Comparison of ENCODE assay signal across 17 mouse cellular contexts in the genomic region with DNA sequence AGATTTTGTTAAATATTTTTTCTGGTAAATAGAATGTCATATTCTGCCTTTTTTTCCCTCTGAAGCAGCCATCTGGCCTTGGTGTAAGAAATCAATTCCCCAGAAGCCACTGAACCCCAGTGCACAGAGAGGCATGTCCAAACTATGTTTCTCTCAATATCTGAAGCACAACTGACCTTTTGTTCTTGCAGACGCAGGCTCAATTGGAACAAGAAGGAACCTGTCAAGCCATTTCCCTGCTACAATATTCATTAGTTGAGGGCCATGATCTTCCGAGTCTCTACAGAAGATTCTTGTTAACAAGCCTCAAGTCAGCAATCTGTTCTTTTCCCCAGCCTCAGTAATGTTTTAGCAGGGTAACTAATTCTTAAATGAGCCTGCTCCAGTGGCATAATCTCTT.
DNase-seq lines count a peak whose midpoint lies in the region; ATAC-seq lines count a peak whose summit lies in the region.
"Had no signal": no experiment of that assay in that cellular context is flagged by ENCODE, and none has a peak within 500 bp of the region (broad histone marks: within the 10 kb centered on the region; RNA-seq: fewer than 3 reads in every experiment).

No protein-coding gene starts in this region.

- H3K9ac ChIP-seq in midbrain, embryonic 12.5 days (replicated peaks): no peak overlapping the region
- no peak overlapping the region for H3K9ac ChIP-seq in midbrain, embryonic 15.5 days
- H3K9ac ChIP-seq in embryonic facial prominence, embryonic 11.5 days (replicated peaks; ENCODE audit: low read length): no peak overlapping the region
- H3K9ac ChIP-seq: limb, embryonic 12.5 days; neural tube, embryonic 15.5 days had no signal

- intact Hi-C loops in heart, postnatal 36 days (cut with DNase I): no loop called here

- no peaks in the 10 kb centered on the region for H3K27me3 ChIP-seq in midbrain, embryonic 12.5 days
- no peaks in the 10 kb centered on the region for H3K27me3 ChIP-seq in midbrain, embryonic 15.5 days (replicated peaks)
- H3K27me3 ChIP-seq in embryonic facial prominence, embryonic 11.5 days (ENCODE audit: control insufficient read depth, insufficient read depth, low read length): no peaks in the 10 kb centered on the region
- H3K27me3 ChIP-seq: limb, embryonic 12.5 days; neural tube, embryonic 15.5 days had no signal

- H3K27ac ChIP-seq in midbrain, embryonic 12.5 days (replicated peaks): peak overlapping the region; percentile 35; the same call in 1 of the 2 replicates
- no peak overlapping the region for H3K27ac ChIP-seq in midbrain, embryonic 15.5 days
- no peak overlapping the region for H3K27ac ChIP-seq in embryonic facial prominence, embryonic 11.5 days (replicated peaks; ENCODE audit: low read depth, low read length)
- H3K27ac ChIP-seq: left cerebral cortex, adult 2 months; limb, embryonic 12.5 days; neural tube, embryonic 15.5 days had no signal

- DNase-seq in embryonic facial prominence, embryonic 11.5 days (ENCODE audit: low spot score): peak; percentile 50
- peak; percentile 18 for DNase-seq in forelimb bud, embryonic 11.5 days (ENCODE audit: low read depth, low spot score)
- DNase-seq in retina, embryonic 14.5 days (ENCODE audit: low spot score): peak; percentile 62
- DNase-seq in heart, postnatal 36 days: no peak
- DNase-seq: adrenal gland, postnatal 25 days; cerebellum, postnatal 14 days; heart, adult 18-20 months; lung, postnatal 36 days; thymus, adult 2 months had no signal

- H3K36me3 ChIP-seq in midbrain, embryonic 12.5 days: no peaks in the 10 kb centered on the region
- H3K36me3 ChIP-seq in midbrain, embryonic 15.5 days (replicated peaks): no peaks in the 10 kb centered on the region
- no peaks in the 10 kb centered on the region for H3K36me3 ChIP-seq in embryonic facial prominence, embryonic 11.5 days (replicated peaks; ENCODE audit: control insufficient read depth, insufficient read depth, low read depth, low read length)
- H3K36me3 ChIP-seq: G1E; limb, embryonic 12.5 days; neural tube, embryonic 15.5 days had no signal

- ATAC-seq in midbrain, embryonic 12.5 days (ENCODE audit: low FRiP score, low read depth): peak; percentile 81
- no peak; the same call in 1 of the 2 replicates for ATAC-seq in midbrain, embryonic 15.5 days (replicated peaks)
- no peak for ATAC-seq in embryonic facial prominence, embryonic 11.5 days (replicated peaks; ENCODE audit: insufficient number of reproducible peaks, low FRiP score, low TSS enrichment, low read depth)
- ATAC-seq in granulocyte monocyte progenitor cell, adult 5-6 weeks (replicated peaks; ENCODE audit: poor library complexity, severe bottlenecking): no peak
- ATAC-seq: inflammation-experienced regulatory T-cells, adult 6 months had no signal

- WGBS in midbrain, embryonic 12.5 days: 20% methylated on average over 2 of the region's 2 CpGs
- WGBS in midbrain, embryonic 15.5 days: 12% methylated on average over 2 of the region's 2 CpGs
- 18% methylated on average over 2 of the region's 2 CpGs for WGBS in embryonic facial prominence, embryonic 11.5 days

- no peaks in the 10 kb centered on the region for H3K4me1 ChIP-seq in midbrain, embryonic 12.5 days
- H3K4me1 ChIP-seq in midbrain, embryonic 15.5 days: no peaks in the 10 kb centered on the region
- no peaks in the 10 kb centered on the region for H3K4me1 ChIP-seq in embryonic facial prominence, embryonic 11.5 days (ENCODE audit: control insufficient read depth, insufficient read depth, low read length)
- H3K4me1 ChIP-seq: limb, embryonic 12.5 days had no signal

- no peaks in the 10 kb centered on the region for H3K9me3 ChIP-seq in midbrain, embryonic 12.5 days
- H3K9me3 ChIP-seq in midbrain, embryonic 15.5 days: no peaks in the 10 kb centered on the region
- H3K9me3 ChIP-seq in embryonic facial prominence, embryonic 11.5 days (replicated peaks; ENCODE audit: control insufficient read depth, low read length): no peaks in the 10 kb centered on the region
- H3K9me3 ChIP-seq: G1E; limb, embryonic 12.5 days; neural tube, embryonic 15.5 days had no signal

- H3K4me2 ChIP-seq in midbrain, embryonic 12.5 days (replicated peaks): no peak overlapping the region
- H3K4me2 ChIP-seq in midbrain, embryonic 15.5 days: no peak overlapping the region
- no peak overlapping the region for H3K4me2 ChIP-seq in embryonic facial prominence, embryonic 11.5 days (ENCODE audit: low read depth, low read length)
- H3K4me2 ChIP-seq: limb, embryonic 12.5 days; neural tube, embryonic 15.5 days had no signal

- H3K4me3 ChIP-seq in midbrain, embryonic 12.5 days: no peak overlapping the region
- H3K4me3 ChIP-seq in midbrain, embryonic 15.5 days: no peak overlapping the region
- no peak overlapping the region for H3K4me3 ChIP-seq in embryonic facial prominence, embryonic 11.5 days (ENCODE audit: low read depth, low read length)
- H3K4me3 ChIP-seq: left cerebral cortex, adult 2 months; limb, embryonic 12.5 days; neural tube, embryonic 15.5 days had no signal

Comparison
In these comparisons a context has a peak if more than half of its experiments do, and no peak if none do; other contexts are left out.
1. DNase-seq: peak in embryonic facial prominence, embryonic 11.5 days (single experiment), forelimb bud, embryonic 11.5 days (single experiment) and retina, embryonic 14.5 days (single experiment); none in heart, postnatal 36 days (0 of 2).